Mouse (Mus musculus): ENCODE results near the gene 4933427I04Rik. TPM values are rescaled to one million over a fixed set of nuclear protein-coding genes. Genes with fewer than 3 reads are reported as not detected.
A peak's percentile ranks its signal among the peaks of the same experiment; 100 is the strongest.

Gene 4933427I04Rik
- not detected in 2 replicates for polyA plus RNA-seq (2014; fragmentation: Nextera tagmentation; extraction: Ambion mirVana)

- Histone ChIP-seq H3K9ac (ENCODE audit: low read length) (no peak within 1 kb of the TSS), H3K36me3 (ENCODE audit: control insufficient read depth, insufficient read depth, low read length) (no peaks in the 10 kb centered on the region), H3K27ac (ENCODE audit: low read depth, low read length) (no peak within 1 kb of the TSS), H3K4me1 (replicated peaks; ENCODE audit: control insufficient read depth, insufficient read depth, low read length) (no peaks in the 10 kb centered on the region), H3K27me3 (ENCODE audit: control insufficient read depth, insufficient read depth, low read length) (no peaks in the 10 kb centered on the region), H3K9me3 (ENCODE audit: control insufficient read depth, low read length) (no peaks in the 10 kb centered on the region), H3K4me2 (ENCODE audit: low read depth, low read length, severe bottlenecking) (no peak within 1 kb of the TSS), H3K4me3 (ENCODE audit: low read depth, low read length) (no peak within 1 kb of the TSS)
- 77% methylated on average over 3 of the region's 3 CpGs for WGBS
- DNase-seq (ENCODE audit: low spot score) = peak; percentile 37
- ATAC-seq (replicated peaks; ENCODE audit: low FRiP score) = no peak
These were observed at the start of gene 4933427I04Rik for GRCm38 (mm10) chr4:123859379-123859778. 4933427I04Rik (plus strand) TSS chr4:123859679.

GRCm38 (mm10) chr4:123810475-123811295 is 48.8 kb upstream of the 4933427I04Rik start:
- DNase-seq (ENCODE audit: low spot score) = no peak
- Histone ChIP-seq H3K9ac (ENCODE audit: low read length) (no peak overlapping the region), H3K4me1 (replicated peaks; ENCODE audit: control insufficient read depth, insufficient read depth, low read length) (no peaks in the 10 kb centered on the region), H3K27me3 (ENCODE audit: control insufficient read depth, insufficient read depth, low read length) (no peaks in the 10 kb centered on the region), H3K9me3 (ENCODE audit: control insufficient read depth, low read length) (no peaks in the 10 kb centered on the region), H3K36me3 (ENCODE audit: control insufficient read depth, insufficient read depth, low read length) (no peaks in the 10 kb centered on the region), H3K4me2 (ENCODE audit: low read depth, low read length, severe bottlenecking) (no peak overlapping the region), H3K4me3 (ENCODE audit: low read depth, low read length) (no peak overlapping the region), H3K27ac (ENCODE audit: low read depth, low read length) (no peak overlapping the region)
- WGBS = 86% methylated on average over 12 of the region's 12 CpGs
- no peak for ATAC-seq (replicated peaks; ENCODE audit: low FRiP score)

- no peak for DNase-seq (ENCODE audit: low spot score)
- Histone ChIP-seq H3K4me2 (ENCODE audit: low read depth, low read length, severe bottlenecking) (no peak overlapping the region), H3K36me3 (ENCODE audit: control insufficient read depth, insufficient read depth, low read length) (no peaks in the 10 kb centered on the region), H3K4me3 (ENCODE audit: low read depth, low read length) (no peak overlapping the region), H3K9me3 (ENCODE audit: control insufficient read depth, low read length) (no peaks in the 10 kb centered on the region), H3K27ac (ENCODE audit: low read depth, low read length) (no peak overlapping the region), H3K4me1 (replicated peaks; ENCODE audit: control insufficient read depth, insufficient read depth, low read length) (no peaks in the 10 kb centered on the region), H3K27me3 (ENCODE audit: control insufficient read depth, insufficient read depth, low read length) (no peaks in the 10 kb centered on the region), H3K9ac (ENCODE audit: low read length) (no peak overlapping the region)
- WGBS = 77% methylated on average over 3 of the region's 3 CpGs
- no peak for ATAC-seq (replicated peaks; ENCODE audit: low FRiP score)
These were observed 47.0 kb upstream of the 4933427I04Rik start for GRCm38 (mm10) chr4:123812525-123812924.

GRCm38 (mm10) chr4:123814030-123814501 is 45.4 kb upstream of the 4933427I04Rik start:
- Histone ChIP-seq H3K27me3 (ENCODE audit: control insufficient read depth, insufficient read depth, low read length) (no peaks in the 10 kb centered on the region), H3K9ac (ENCODE audit: low read length) (no peak overlapping the region), H3K36me3 (ENCODE audit: control insufficient read depth, insufficient read depth, low read length) (no peaks in the 10 kb centered on the region), H3K27ac (ENCODE audit: low read depth, low read length) (no peak overlapping the region), H3K4me1 (replicated peaks; ENCODE audit: control insufficient read depth, insufficient read depth, low read length) (no peaks in the 10 kb centered on the region), H3K9me3 (ENCODE audit: control insufficient read depth, low read length) (no peaks in the 10 kb centered on the region), H3K4me3 (ENCODE audit: low read depth, low read length) (no peak overlapping the region), H3K4me2 (ENCODE audit: low read depth, low read length, severe bottlenecking) (no peak overlapping the region)
- DNase-seq (ENCODE audit: low spot score) = no peak
- 73% methylated on average over 7 of the region's 7 CpGs for WGBS
- ATAC-seq (replicated peaks; ENCODE audit: low FRiP score) = no peak

GRCm38 (mm10) chr4:123819093-123819610 is 40.3 kb upstream of the 4933427I04Rik start:
- Histone ChIP-seq H3K9me3 (ENCODE audit: control insufficient read depth, low read length) (no peaks in the 10 kb centered on the region), H3K9ac (ENCODE audit: low read length) (no peak overlapping the region), H3K27ac (ENCODE audit: low read depth, low read length) (no peak overlapping the region), H3K4me2 (ENCODE audit: low read depth, low read length, severe bottlenecking) (no peak overlapping the region), H3K27me3 (ENCODE audit: control insufficient read depth, insufficient read depth, low read length) (no peaks in the 10 kb centered on the region), H3K4me3 (ENCODE audit: low read depth, low read length) (no peak overlapping the region), H3K4me1 (replicated peaks; ENCODE audit: control insufficient read depth, insufficient read depth, low read length) (no peaks in the 10 kb centered on the region), H3K36me3 (ENCODE audit: control insufficient read depth, insufficient read depth, low read length) (no peaks in the 10 kb centered on the region)
- 37% methylated on average over 4 of the region's 4 CpGs for WGBS
- DNase-seq (ENCODE audit: low spot score) = no peak
- no peak for ATAC-seq (replicated peaks; ENCODE audit: low FRiP score)

- Histone ChIP-seq H3K9ac (ENCODE audit: low read length) (no peak overlapping the region), H3K36me3 (ENCODE audit: control insufficient read depth, insufficient read depth, low read length) (no peaks in the 10 kb centered on the region), H3K9me3 (ENCODE audit: control insufficient read depth, low read length) (no peaks in the 10 kb centered on the region), H3K27ac (ENCODE audit: low read depth, low read length) (no peak overlapping the region), H3K4me2 (ENCODE audit: low read depth, low read length, severe bottlenecking) (no peak overlapping the region), H3K27me3 (ENCODE audit: control insufficient read depth, insufficient read depth, low read length) (no peaks in the 10 kb centered on the region), H3K4me3 (ENCODE audit: low read depth, low read length) (no peak overlapping the region), H3K4me1 (replicated peaks; ENCODE audit: control insufficient read depth, insufficient read depth, low read length) (no peaks in the 10 kb centered on the region)
- DNase-seq (ENCODE audit: low spot score) = peak; percentile 38
- 90% methylated on average over 8 of the region's 8 CpGs for WGBS
- no peak for ATAC-seq (replicated peaks; ENCODE audit: low FRiP score)
These were observed 17.4 kb upstream of the 4933427I04Rik start for GRCm38 (mm10) chr4:123842126-123842525.

- Histone ChIP-seq H3K9me3 (ENCODE audit: control insufficient read depth, low read length) (no peaks in the 10 kb centered on the region), H3K27me3 (ENCODE audit: control insufficient read depth, insufficient read depth, low read length) (no peaks in the 10 kb centered on the region), H3K4me3 (ENCODE audit: low read depth, low read length) (no peak overlapping the region), H3K4me1 (replicated peaks; ENCODE audit: control insufficient read depth, insufficient read depth, low read length) (no peaks in the 10 kb centered on the region), H3K9ac (ENCODE audit: low read length) (no peak overlapping the region), H3K27ac (ENCODE audit: low read depth, low read length) (no peak overlapping the region), H3K36me3 (ENCODE audit: control insufficient read depth, insufficient read depth, low read length) (no peaks in the 10 kb centered on the region), H3K4me2 (ENCODE audit: low read depth, low read length, severe bottlenecking) (no peak overlapping the region)
- WGBS = 66% methylated on average over 4 of the region's 4 CpGs
- ATAC-seq (replicated peaks; ENCODE audit: low FRiP score) (no peak), DNase-seq (ENCODE audit: low spot score) (peak; percentile 4)
These were observed 2.6 kb upstream of the 4933427I04Rik start for GRCm38 (mm10) chr4:123856888-123857287.

- DNase-seq (ENCODE audit: low spot score) = peak; percentile 11
These were observed 1.4 kb upstream of the 4933427I04Rik start for GRCm38 (mm10) chr4:123858090-123858489.

More at GRCm38 (mm10) chr4:123858090-123858489, 1.4 kb upstream of the 4933427I04Rik start:
- no peak overlapping the region for H3K27ac ChIP-seq (ENCODE audit: low read depth, low read length)
- 92% methylated on average over 7 of the region's 7 CpGs for WGBS
- ATAC-seq (replicated peaks; ENCODE audit: low FRiP score) = no peak
- no peaks in the 10 kb centered on the region for H3K9me3 ChIP-seq (ENCODE audit: control insufficient read depth, low read length)
- H3K4me1 ChIP-seq (replicated peaks; ENCODE audit: control insufficient read depth, insufficient read depth, low read length) = no peaks in the 10 kb centered on the region
- H3K9ac ChIP-seq (ENCODE audit: low read length) = no peak overlapping the region
- H3K4me2 ChIP-seq (ENCODE audit: low read depth, low read length, severe bottlenecking) = no peak overlapping the region
- no peak overlapping the region for H3K4me3 ChIP-seq (ENCODE audit: low read depth, low read length)
- no peaks in the 10 kb centered on the region for H3K27me3 ChIP-seq (ENCODE audit: control insufficient read depth, insufficient read depth, low read length)
- H3K36me3 ChIP-seq (ENCODE audit: control insufficient read depth, insufficient read depth, low read length) = no peaks in the 10 kb centered on the region

Data from forebrain, embryonic 11.5 days (tissue).